Mouse (Mus musculus) intestine, postnatal 0 days (tissue): ENCODE data around the gene Ptcd2. TPM values are rescaled to one million over a fixed set of nuclear protein-coding genes. Genes with fewer than 3 reads are reported as not detected.

ENCODE experiments used
- ATAC-seq: fragments of 200-750 bp; cut with Nextera tagmentation; 2 replicates; pipeline ENCODE4 v1.8.0; 2017; ENCODE audit warnings: mild to moderate bottlenecking, moderate TSS enrichment, moderate library complexity
- H3K27ac ChIP-seq: fragments of 300-500 bp; sonication (generic); 2 replicates; pipeline ENCODE4 v1.5.1; 2014; ENCODE audit warnings: mild to moderate bottlenecking, low read depth, low read length, moderate library complexity
- H3K27me3 ChIP-seq: fragments of 300-500 bp; sonication (generic); replicated peaks from 2 replicates; pipeline ENCODE4 v1.6.1; 2014; ENCODE audit warnings: low read length, mixed read lengths; ENCODE audit not compliant: control insufficient read depth, insufficient read depth
- H3K36me3 ChIP-seq: fragments of 300-500 bp; sonication (generic); 2 replicates; pipeline ENCODE4 v1.6.1; 2014; ENCODE audit warnings: mild to moderate bottlenecking, moderate library complexity; ENCODE audit not compliant: control insufficient read depth, insufficient read depth
- H3K4me1 ChIP-seq: fragments of 300-500 bp; sonication (generic); replicated peaks from 2 replicates; pipeline ENCODE4 v1.6.1; 2014; ENCODE audit warnings: antibody characterized with exemption, low read length, mixed read lengths; ENCODE audit not compliant: control insufficient read depth, insufficient read depth
- H3K4me2 ChIP-seq: fragments of 300-500 bp; sonication (generic); replicated peaks from 2 replicates; pipeline ENCODE4 v1.6.1; 2014; ENCODE audit warnings: low read depth, mild to moderate bottlenecking, moderate library complexity
- H3K4me3 ChIP-seq: fragments of 300-500 bp; sonication (generic); 2 replicates; pipeline ENCODE4 v1.5.1; 2014; ENCODE audit warnings: low read depth, low read length
- H3K9ac ChIP-seq: fragments of 300-500 bp; sonication (generic); 2 replicates; pipeline ENCODE4 v1.6.1; 2014; ENCODE audit warnings: mild to moderate bottlenecking, low read depth, low read length
- H3K9me3 ChIP-seq: fragments of 300-500 bp; sonication (generic); 2 replicates; pipeline ENCODE4 v1.6.1; 2016; ENCODE audit warnings: mixed run types; ENCODE audit not compliant: control insufficient read depth
- CTCF ChIP-seq: sonication (generic); IDR thresholded peaks from 2 replicates; pipeline ENCODE4 v1.5.1; 2016; ENCODE audit warnings: low read depth, mild to moderate bottlenecking, control low read depth, antibody characterized with exemption, moderate library complexity
- WGBS: fragments of 180-500 bp; shearing (Covaris S2); extraction: QIAGEN DNeasy Blood & Tissue Kit; methylation state at CpG from one replicate; pipeline ENCODE4 v1.1.7; 2014; 5-methylcytosine and 5-hydroxymethylcytosine counted together
- polyA plus RNA-seq: library from polyadenylated mRNA; unstranded; fragments of >200 nt; fragmentation: Nextera tagmentation; extraction: Ambion mirVana; gene quantifications from 2 replicates; pipeline ENCODE4 v1.2.1, GENCODE M21; 2015

Ptcd2 gene
- polyA plus RNA-seq, 1 experiment from 2014 or later: 28.5 TPM

DNA sequence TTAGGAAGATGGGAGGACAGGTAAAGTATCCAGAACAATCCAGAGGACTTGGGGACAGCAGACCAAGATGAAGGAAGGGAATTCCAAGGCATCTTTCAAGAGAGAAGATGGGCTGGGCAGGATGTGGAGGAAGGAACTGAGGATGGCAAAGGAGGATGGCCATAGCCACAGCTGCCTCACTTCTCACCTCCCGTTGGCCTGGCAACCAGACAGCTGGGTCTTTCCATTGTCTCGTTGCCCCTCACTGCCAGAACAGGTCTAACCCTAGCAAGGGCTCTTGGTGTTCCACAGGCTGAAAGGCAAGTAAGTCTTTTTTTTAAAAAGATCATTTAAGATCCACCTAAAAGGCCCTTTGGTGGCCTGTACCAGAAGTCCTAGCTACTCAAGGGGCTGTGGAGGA, 59.3 kb downstream of the Ptcd2 start:
- no peaks in the 10 kb centered on the region for H3K9me3 ChIP-seq
- no peak overlapping the region for H3K27ac ChIP-seq
- 54% methylated on average over 2 of the region's 2 CpGs for WGBS
- H3K4me2 ChIP-seq: no peak overlapping the region
- H3K4me3 ChIP-seq: no peak overlapping the region
- ATAC-seq: no peak
- H3K4me1 ChIP-seq: no peaks in the 10 kb centered on the region
- H3K9ac ChIP-seq: no peak overlapping the region
- TF ChIP-seq CTCF: no peak
- H3K36me3 ChIP-seq: no peaks in the 10 kb centered on the region
- H3K27me3 ChIP-seq: no peaks in the 10 kb centered on the region

DNA sequence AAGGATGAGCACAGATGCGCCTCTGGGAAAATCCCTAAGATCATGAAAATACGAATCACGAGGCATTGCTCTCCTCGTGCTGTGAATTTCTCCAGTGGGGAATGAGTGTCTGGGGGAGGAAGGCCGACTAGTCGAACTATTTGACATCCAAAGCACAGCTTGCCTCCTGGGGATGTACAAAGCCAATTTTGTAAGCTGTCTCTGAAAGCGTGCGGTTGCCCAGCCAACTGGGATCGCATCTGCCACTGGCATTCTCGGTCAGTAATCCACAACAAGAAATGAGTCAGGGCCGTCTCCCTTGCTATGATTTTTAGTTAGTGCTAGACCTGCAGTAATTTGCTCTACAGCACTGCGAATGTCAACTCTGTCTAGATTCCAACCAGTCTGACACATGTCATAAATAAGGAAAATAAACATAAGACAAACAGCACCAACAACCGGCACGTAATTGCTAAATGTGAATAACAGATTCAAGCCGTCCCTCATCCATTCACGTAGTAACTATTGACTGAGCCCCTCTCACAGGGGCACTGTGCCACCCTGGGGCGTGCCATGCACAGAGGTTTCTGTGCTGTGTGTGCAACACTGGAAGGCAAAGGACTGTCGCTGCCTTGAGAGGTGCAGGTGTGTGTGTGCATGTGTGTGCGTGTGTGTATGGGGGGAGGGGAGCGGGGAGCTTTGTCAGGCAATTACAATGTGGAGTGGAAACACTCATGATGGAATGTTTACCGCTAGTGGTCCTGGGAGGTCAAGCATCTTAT, 59.9 kb downstream of the Ptcd2 start:
- no peak for TF ChIP-seq CTCF
- Histone ChIP-seq H3K4me3 (no peak overlapping the region), H3K36me3 (no peaks in the 10 kb centered on the region), H3K27me3 (no peaks in the 10 kb centered on the region), H3K9ac (no peak overlapping the region), H3K9me3 (no peaks in the 10 kb centered on the region), H3K4me2 (no peak overlapping the region), H3K27ac (no peak overlapping the region), H3K4me1 (no peaks in the 10 kb centered on the region)
- no peak for ATAC-seq
- 86% methylated on average over 21 of the region's 21 CpGs for WGBS

DNA sequence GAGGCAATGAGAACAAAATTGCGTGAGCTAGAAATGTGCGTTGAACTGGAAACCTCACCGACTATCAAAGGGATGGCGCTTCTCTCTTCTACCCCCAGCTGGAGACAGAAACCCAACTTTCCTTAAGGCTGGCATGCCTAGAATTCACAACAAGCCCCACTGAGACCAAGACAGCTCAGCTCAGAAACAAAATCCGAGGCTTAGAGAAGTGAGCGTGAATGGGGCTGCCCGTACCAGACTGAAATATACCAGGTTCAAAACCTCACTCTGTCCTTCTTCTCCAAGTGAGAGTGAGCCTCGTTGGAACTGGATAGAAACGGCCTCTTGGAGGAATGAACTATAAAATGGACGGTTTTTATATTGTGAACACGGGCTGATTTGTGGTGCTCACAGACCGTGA, 60.6 kb downstream of the Ptcd2 start:
- Histone ChIP-seq H3K9ac (no peak overlapping the region), H3K36me3 (no peaks in the 10 kb centered on the region), H3K27ac (no peak overlapping the region), H3K9me3 (no peaks in the 10 kb centered on the region), H3K4me3 (no peak overlapping the region), H3K27me3 (no peaks in the 10 kb centered on the region), H3K4me1 (no peaks in the 10 kb centered on the region), H3K4me2 (no peak overlapping the region)
- ATAC-seq: no peak
- no peak for TF ChIP-seq CTCF
- WGBS: 95% methylated on average over 12 of the region's 12 CpGs

DNA sequence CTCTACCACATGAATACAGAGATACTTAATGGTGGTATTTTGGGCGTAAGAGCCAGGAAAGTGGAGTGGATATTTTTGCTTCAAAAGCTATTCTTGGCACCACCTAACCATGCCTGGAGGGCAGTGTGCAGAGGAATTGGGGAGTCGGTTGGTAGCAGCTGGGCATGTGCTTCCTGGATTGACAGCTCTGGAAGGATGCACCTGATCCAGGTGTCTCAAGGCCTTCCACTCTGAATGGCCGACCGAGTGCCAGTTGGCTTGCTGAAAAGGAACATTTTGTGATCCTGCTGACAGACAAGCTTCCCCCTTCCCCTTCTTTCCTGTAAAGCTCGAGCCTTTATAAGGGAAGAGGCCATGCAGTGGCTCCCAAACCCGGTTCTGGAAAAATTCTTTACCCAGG, 61.5 kb downstream of the Ptcd2 start:
- H3K27ac ChIP-seq: no peak overlapping the region
- H3K4me3 ChIP-seq: no peak overlapping the region
- no peak overlapping the region for H3K9ac ChIP-seq
- H3K4me1 ChIP-seq: no peaks in the 10 kb centered on the region
- no peak for ATAC-seq
- 72% methylated on average over 6 of the region's 6 CpGs for WGBS
- no peaks in the 10 kb centered on the region for H3K9me3 ChIP-seq
- H3K36me3 ChIP-seq: no peaks in the 10 kb centered on the region
- no peak overlapping the region for H3K4me2 ChIP-seq
- no peaks in the 10 kb centered on the region for H3K27me3 ChIP-seq
- no peak for TF ChIP-seq CTCF

DNA sequence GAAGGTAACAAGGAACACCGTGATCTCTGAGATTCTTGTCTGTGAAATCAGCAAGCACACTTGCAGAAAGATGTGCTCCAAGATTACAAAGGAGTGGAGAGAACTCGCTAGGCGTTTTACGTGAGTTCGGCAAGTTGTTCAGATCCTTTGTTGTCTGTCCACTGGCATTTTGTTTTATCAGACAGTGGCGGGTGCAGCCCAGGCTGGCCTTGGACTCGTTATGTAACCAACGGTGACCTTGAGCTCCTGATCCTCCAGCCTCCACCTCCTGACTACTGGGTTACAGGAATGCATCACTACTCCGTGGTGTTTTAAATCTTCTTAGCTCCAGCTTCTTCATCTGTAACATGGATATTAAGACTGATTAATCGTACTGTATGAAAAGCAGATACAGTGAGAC, 65.2 kb downstream of the Ptcd2 start:
- H3K4me2 ChIP-seq: no peak overlapping the region
- no peak overlapping the region for H3K4me3 ChIP-seq
- H3K36me3 ChIP-seq: no peaks in the 10 kb centered on the region
- H3K27me3 ChIP-seq: no peaks in the 10 kb centered on the region
- no peak overlapping the region for H3K27ac ChIP-seq
- H3K9ac ChIP-seq: no peak overlapping the region
- ATAC-seq: no peak
- no peak for TF ChIP-seq CTCF
- no peaks in the 10 kb centered on the region for H3K4me1 ChIP-seq
- 61% methylated on average over 10 of the region's 10 CpGs for WGBS
- no peaks in the 10 kb centered on the region for H3K9me3 ChIP-seq

DNA sequence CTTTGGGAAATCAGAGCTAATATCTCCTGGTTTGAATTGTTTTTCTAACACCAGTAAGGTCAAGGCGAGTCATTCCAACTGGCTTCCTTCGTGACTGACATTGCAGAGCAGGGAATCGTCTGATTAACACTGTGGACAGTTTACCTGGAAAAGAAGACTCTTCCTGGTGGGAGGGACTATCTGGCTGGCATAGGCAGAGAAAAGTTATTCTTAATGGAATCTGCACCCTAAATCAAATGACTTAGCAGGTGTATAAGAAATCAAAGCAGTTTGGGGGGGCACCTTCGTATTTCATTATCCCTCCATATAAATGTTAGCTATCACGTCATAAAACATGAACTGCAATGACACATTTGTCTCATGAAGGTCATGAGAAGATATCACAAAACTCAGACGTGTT, 66.0 kb downstream of the Ptcd2 start:
- Histone ChIP-seq H3K27ac (no peak overlapping the region), H3K27me3 (no peaks in the 10 kb centered on the region), H3K4me3 (no peak overlapping the region), H3K9ac (no peak overlapping the region), H3K4me2 (no peak overlapping the region), H3K36me3 (no peaks in the 10 kb centered on the region), H3K9me3 (no peaks in the 10 kb centered on the region), H3K4me1 (no peaks in the 10 kb centered on the region)
- WGBS: 71% methylated on average over 6 of the region's 6 CpGs
- no peak for ATAC-seq
- TF ChIP-seq CTCF: no peak

DNA sequence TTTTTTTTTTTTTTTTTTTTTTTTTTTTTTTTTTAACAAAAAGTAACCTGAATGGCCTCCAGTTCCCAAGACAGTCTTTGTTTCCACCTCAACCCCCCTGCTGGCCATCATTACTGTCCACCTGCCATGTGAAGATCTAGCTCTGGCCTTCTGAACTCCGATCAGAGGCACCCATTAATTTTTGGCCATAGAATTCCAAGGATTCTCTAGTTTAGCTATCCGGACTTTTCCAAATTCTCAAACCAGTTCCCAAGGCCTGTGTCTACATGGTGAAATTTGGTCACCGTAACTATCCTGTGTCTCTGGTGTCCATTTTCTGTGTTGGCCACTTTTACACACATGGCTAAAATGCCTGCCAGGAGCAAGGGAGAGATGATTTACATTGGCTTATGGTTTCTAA, 67.0 kb downstream of the Ptcd2 start:
- Histone ChIP-seq H3K4me1 (no peaks in the 10 kb centered on the region), H3K4me3 (no peak overlapping the region), H3K9me3 (no peaks in the 10 kb centered on the region), H3K27me3 (no peaks in the 10 kb centered on the region), H3K27ac (no peak overlapping the region), H3K9ac (no peak overlapping the region), H3K36me3 (no peaks in the 10 kb centered on the region), H3K4me2 (no peak overlapping the region)
- no peak for ATAC-seq
- WGBS: over 99% methylated on average over 3 of the region's 3 CpGs
- TF ChIP-seq CTCF: no peak
